ENCODE assay signal across 8 mouse cellular contexts in genomic region chrX:19237048-19237737, GRCm38 (mm10).
DNase-seq lines count a peak whose midpoint lies in the region; ATAC-seq and TF ChIP-seq lines count a peak whose summit lies in the region.

No protein-coding gene starts in this region.

- TF ChIP-seq EP300 in liver, embryonic 14.5 days (IDR thresholded peaks at IDR 0.05; ENCODE audit: low read depth), result no peak

- ATAC-seq in embryonic facial prominence, embryonic 12.5 days (ENCODE audit: insufficient number of reproducible peaks, insufficient read depth, low FRiP score, low TSS enrichment), result no peak; the same call in 1 of the 2 replicates
- 0 out of 2 replicates have a peak, but pooled peaks have one; percentile 35 for ATAC-seq in heart, embryonic 11.5 days (replicated peaks; ENCODE audit: insufficient number of reproducible peaks, low FRiP score, low TSS enrichment)
- peak; percentile 82 for ATAC-seq in kidney, embryonic 15.5 days (replicated peaks; ENCODE audit: low FRiP score)
- ATAC-seq in liver, embryonic 14.5 days (ENCODE audit: insufficient read depth), result peak; percentile 70
- ATAC-seq in neural tube, embryonic 13.5 days (ENCODE audit: low read depth), result peak; percentile 81

- no peaks in the 10 kb centered on the region for H3K9me3 ChIP-seq in embryonic facial prominence, embryonic 12.5 days
- H3K9me3 ChIP-seq in heart, embryonic 11.5 days (replicated peaks; ENCODE audit: control insufficient read depth, low read length), result no peaks in the 10 kb centered on the region
- no peaks in the 10 kb centered on the region for H3K9me3 ChIP-seq in kidney, embryonic 15.5 days (replicated peaks)
- H3K9me3 ChIP-seq in liver, embryonic 14.5 days (ENCODE audit: control insufficient read depth, low read length), result no peaks in the 10 kb centered on the region
- H3K9me3 ChIP-seq in neural tube, embryonic 13.5 days, result no peaks in the 10 kb centered on the region

- H3K27me3 ChIP-seq in embryonic facial prominence, embryonic 12.5 days, result no peaks in the 10 kb centered on the region
- H3K27me3 ChIP-seq in heart, embryonic 11.5 days (ENCODE audit: control insufficient read depth, insufficient read depth, low read length), result peaks cover 3% of the 10 kb centered on the region; the same call in 1 of the 2 replicates
- no peaks in the 10 kb centered on the region for H3K27me3 ChIP-seq in kidney, embryonic 15.5 days
- no peaks in the 10 kb centered on the region for H3K27me3 ChIP-seq in liver, embryonic 14.5 days (ENCODE audit: control insufficient read depth, insufficient read depth, low read length)
- no peaks in the 10 kb centered on the region for H3K27me3 ChIP-seq in neural tube, embryonic 13.5 days

- no peak for TF ChIP-seq CTCF in liver, embryonic 14.5 days (IDR thresholded peaks at IDR 0.05; ENCODE audit: low read depth)

- no peak overlapping the region for H3K27ac ChIP-seq in embryonic facial prominence, embryonic 12.5 days
- no peak overlapping the region for H3K27ac ChIP-seq in heart, embryonic 11.5 days (ENCODE audit: low read depth, low read length)
- H3K27ac ChIP-seq in kidney, embryonic 15.5 days, result no peak overlapping the region
- no peak overlapping the region for H3K27ac ChIP-seq in liver, embryonic 14.5 days
- H3K27ac ChIP-seq in neural tube, embryonic 13.5 days (replicated peaks), result no peak overlapping the region

- DNase-seq in 3T3-L1 (ENCODE audit: low read depth, low spot score), result peak; percentile 59
- peak; percentile 35 for DNase-seq in adrenal gland, adult 2 months
- no peak for DNase-seq in liver, embryonic 14.5 days (ENCODE audit: low read depth in 3 of 3, low spot score in 3 of 3)
- peak; percentile 4 for DNase-seq in urinary bladder, postnatal 14 days (ENCODE audit: low spot score)

- no peaks in the 10 kb centered on the region for H3K36me3 ChIP-seq in embryonic facial prominence, embryonic 12.5 days
- H3K36me3 ChIP-seq in heart, embryonic 11.5 days (ENCODE audit: control insufficient read depth, insufficient read depth, low read length), result no peaks in the 10 kb centered on the region
- H3K36me3 ChIP-seq in kidney, embryonic 15.5 days, result no peaks in the 10 kb centered on the region
- H3K36me3 ChIP-seq in liver, embryonic 14.5 days (replicated peaks; ENCODE audit: control insufficient read depth, insufficient read depth, low read depth), result no peaks in the 10 kb centered on the region
- H3K36me3 ChIP-seq in neural tube, embryonic 13.5 days, result no peaks in the 10 kb centered on the region

- peak overlapping the region; percentile 44 for H3K4me3 ChIP-seq in embryonic facial prominence, embryonic 12.5 days
- peak overlapping the region; percentile 44 for H3K4me3 ChIP-seq in heart, embryonic 11.5 days (ENCODE audit: low read depth, low read length)
- peak overlapping the region; percentile 54 for H3K4me3 ChIP-seq in kidney, embryonic 15.5 days (replicated peaks)
- H3K4me3 ChIP-seq in liver, embryonic 14.5 days (ENCODE audit: insufficient read depth in 1 of 2, low read depth in 2 of 2, low read length in 2 of 2), result peak overlapping the region; percentile 57 to 76
- peak overlapping the region; percentile 50 for H3K4me3 ChIP-seq in neural tube, embryonic 13.5 days

- H3K4me2 ChIP-seq in embryonic facial prominence, embryonic 12.5 days (replicated peaks), result peak overlapping the region; percentile 71
- peak overlapping the region; percentile 77 for H3K4me2 ChIP-seq in heart, embryonic 11.5 days
- H3K4me2 ChIP-seq in kidney, embryonic 15.5 days, result peak overlapping the region; percentile 83
- peak overlapping the region; percentile 65 for H3K4me2 ChIP-seq in liver, embryonic 14.5 days (ENCODE audit: low read depth)
- H3K4me2 ChIP-seq in neural tube, embryonic 13.5 days, result peak overlapping the region; percentile 76

- WGBS in embryonic facial prominence, embryonic 12.5 days, result 20% methylated on average over 31 of the region's 31 CpGs
- WGBS in heart, embryonic 11.5 days (ENCODE audit: insufficient replicate concordance), result 14% methylated on average over 30 of the region's 31 CpGs
- 29% methylated on average over 31 of the region's 31 CpGs for WGBS in kidney, embryonic 15.5 days
- WGBS in liver, embryonic 14.5 days (ENCODE audit: insufficient replicate concordance), result 8% methylated on average over 30 of the region's 31 CpGs
- 10% methylated on average over 30 of the region's 31 CpGs for WGBS in neural tube, embryonic 13.5 days

- no peaks in the 10 kb centered on the region for H3K4me1 ChIP-seq in embryonic facial prominence, embryonic 12.5 days
- H3K4me1 ChIP-seq in heart, embryonic 11.5 days (ENCODE audit: control insufficient read depth, insufficient read depth, low read length), result no peaks in the 10 kb centered on the region
- no peaks in the 10 kb centered on the region for H3K4me1 ChIP-seq in kidney, embryonic 15.5 days
- H3K4me1 ChIP-seq in liver, embryonic 14.5 days (replicated peaks; ENCODE audit: control insufficient read depth in 2 of 2, insufficient read depth in 2 of 2, low read length in 1 of 2), result no peaks in the 10 kb centered on the region
- no peaks in the 10 kb centered on the region for H3K4me1 ChIP-seq in neural tube, embryonic 13.5 days (replicated peaks)

- 0 out of 2 replicates have a peak overlapping the region, but pooled peaks have one; percentile 36 for H3K9ac ChIP-seq in embryonic facial prominence, embryonic 12.5 days
- H3K9ac ChIP-seq in heart, embryonic 11.5 days (ENCODE audit: low read depth, low read length), result no peak overlapping the region
- peak overlapping the region; percentile 38 for H3K9ac ChIP-seq in kidney, embryonic 15.5 days
- peak overlapping the region; percentile 64 for H3K9ac ChIP-seq in liver, embryonic 14.5 days (replicated peaks)
- peak overlapping the region; percentile 63 for H3K9ac ChIP-seq in neural tube, embryonic 13.5 days

Comparison
In these comparisons a context has a peak if more than half of its experiments do, and no peak if none do; other contexts are left out.
1. DNase-seq: peak in 3T3-L1 (single experiment), adrenal gland, adult 2 months (single experiment) and urinary bladder, postnatal 14 days (single experiment); none in liver, embryonic 14.5 days (0 of 3).
2. Peak in every context shown above with its lines, with median percentiles within 50 percentile points of each other: H3K4me2 ChIP-seq and H3K4me3 ChIP-seq.